Mouse (Mus musculus) spleen, adult 2 months (tissue): Measurements from ENCODE around the gene Gm20388. TPM values are rescaled to one million over a fixed set of nuclear protein-coding genes. Genes with fewer than 3 reads are reported as not detected.

Experiments
- DNase-seq, 2 experiments: peaks; one replicate each; pipeline versions ENCODE4 v3.0.0 to v3.0.0-alpha.2; 2012 to 2021; ENCODE audit warnings: low spot score in 2 of 2, low read depth in 1 of 2
- H3K27ac ChIP-seq: fragments of 200-500 bp; 2 replicates; pipeline ENCODE4 v1.5.1; 2012; ENCODE audit warnings: low read length, inconsistent platforms; ENCODE audit not compliant: insufficient read depth
- H3K27me3 ChIP-seq: fragments of 200-500 bp; 2 replicates; pipeline ENCODE4 v1.6.1; 2012; ENCODE audit warnings: mild to moderate bottlenecking, moderate library complexity, low read length, inconsistent platforms; ENCODE audit not compliant: control insufficient read depth, insufficient read depth
- H3K36me3 ChIP-seq: fragments of 200-500 bp; 2 replicates; pipeline ENCODE4 v1.6.1; 2012; ENCODE audit warnings: mild to moderate bottlenecking, low read length, inconsistent platforms; ENCODE audit not compliant: control insufficient read depth, insufficient read depth
- H3K4me1 ChIP-seq: fragments of 200-500 bp; 2 replicates; pipeline ENCODE4 v1.6.1; 2011; ENCODE audit warnings: inconsistent platforms; ENCODE audit not compliant: control insufficient read depth, insufficient read depth, insufficient read length
- H3K4me3 ChIP-seq: fragments of 200-500 bp; 2 replicates; pipeline ENCODE4 v1.5.1; 2011; ENCODE audit warnings: mild to moderate bottlenecking, inconsistent platforms; ENCODE audit not compliant: insufficient read depth, insufficient read length; ENCODE audit errors: extremely low read depth
- CTCF ChIP-seq: fragments of 200-500 bp; IDR thresholded peaks from 2 replicates; pipeline ENCODE4 v1.5.1; 2011; ENCODE audit warnings: mild to moderate bottlenecking, inconsistent platforms; ENCODE audit not compliant: insufficient read depth, insufficient read length, insufficient replicate concordance; ENCODE audit errors: extremely low read depth
- POLR2A ChIP-seq: fragments of 200-500 bp; IDR thresholded peaks from 2 replicates; pipeline ENCODE4 v1.6.1; 2011; ENCODE audit warnings: low read depth, low read length, inconsistent platforms
- WGBS: fragments of 180-500 bp; shearing (Covaris S2); methylation state at CpG from one replicate; pipeline ENCODE4 v1.1.7; 2018; 5-methylcytosine and 5-hydroxymethylcytosine counted together
- polyA plus RNA-seq: library from polyadenylated mRNA; depleted of rRNA; stranded (reverse); fragments of >200 nt; gene quantifications from 2 replicates; pipeline ENCODE4 v1.2.3, GENCODE M21; 2012

The Gm20388 gene
- polyA plus RNA-seq, 1 experiment, result 26.1 TPM

- no peaks in the 10 kb centered on the region for H3K27me3 ChIP-seq
- no peak for DNase-seq
- no peaks in the 10 kb centered on the region for H3K36me3 ChIP-seq
- H3K4me1 ChIP-seq, result no peaks in the 10 kb centered on the region
- no peak overlapping the region for H3K27ac ChIP-seq
- 69% methylated on average over 1 of the region's 1 CpGs for WGBS
- TF ChIP-seq POLR2A (no peak), CTCF (no peak)
- H3K4me3 ChIP-seq, result no peak overlapping the region
Observed at GRCm38 (mm10) chr8:122251739-122252138, 2341.1 kb downstream of the Gm20388 start.

GRCm38 (mm10) chr8:122252366-122252765 lies 2341.7 kb downstream of the Gm20388 start:
- no peak overlapping the region for H3K4me3 ChIP-seq
- H3K4me1 ChIP-seq, result no peaks in the 10 kb centered on the region
- 69% methylated on average over 5 of the region's 5 CpGs for WGBS
- no peaks in the 10 kb centered on the region for H3K27me3 ChIP-seq
- H3K36me3 ChIP-seq, result no peaks in the 10 kb centered on the region
- no peak overlapping the region for H3K27ac ChIP-seq
- TF ChIP-seq POLR2A (no peak), CTCF (no peak)
- no peak for DNase-seq

GRCm38 (mm10) chr8:122259351-122259750 lies 2348.7 kb downstream of the Gm20388 start:
- WGBS, result 81% methylated on average over 2 of the region's 2 CpGs
- TF ChIP-seq POLR2A (no peak), CTCF (peak; percentile 82; the same call in 1 of the 2 replicates)
- peak in 1 of 2 experiments; percentile 54 for DNase-seq

GRCm38 (mm10) chr8:122260755-122261154 lies 2350.1 kb downstream of the Gm20388 start:
- Histone ChIP-seq H3K36me3 (no peaks in the 10 kb centered on the region), H3K4me3 (no peak overlapping the region), H3K4me1 (no peaks in the 10 kb centered on the region), H3K27ac (no peak overlapping the region), H3K27me3 (no peaks in the 10 kb centered on the region)
- WGBS, result 91% methylated on average over 9 of the region's 9 CpGs
- TF ChIP-seq POLR2A (no peak), CTCF (no peak)
- DNase-seq, result no peak

More at GRCm38 (mm10) chr8:122259351-122259750, 2348.7 kb downstream of the Gm20388 start:
- Histone ChIP-seq H3K36me3 (no peaks in the 10 kb centered on the region), H3K4me1 (no peaks in the 10 kb centered on the region), H3K27me3 (no peaks in the 10 kb centered on the region), H3K27ac (no peak overlapping the region), H3K4me3 (no peak overlapping the region)

GRCm38 (mm10) chr8:122262835-122263234 lies 2352.2 kb downstream of the Gm20388 start:
- H3K27me3 ChIP-seq, result no peaks in the 10 kb centered on the region
- no peak overlapping the region for H3K27ac ChIP-seq
- 70% methylated on average over 16 of the region's 16 CpGs for WGBS
- TF ChIP-seq POLR2A (no peak), CTCF (no peak)
- H3K36me3 ChIP-seq, result no peaks in the 10 kb centered on the region
- DNase-seq, result no peak
- no peak overlapping the region for H3K4me3 ChIP-seq
- H3K4me1 ChIP-seq, result no peaks in the 10 kb centered on the region

- Histone ChIP-seq H3K36me3 (no peaks in the 10 kb centered on the region), H3K27me3 (no peaks in the 10 kb centered on the region), H3K27ac (no peak overlapping the region), H3K4me1 (no peaks in the 10 kb centered on the region), H3K4me3 (no peak overlapping the region)
- no peak for DNase-seq
- TF ChIP-seq POLR2A (no peak), CTCF (no peak)
- 5% methylated on average over 9 of the region's 9 CpGs for WGBS
Observed at GRCm38 (mm10) chr8:122264243-122264642, 2353.6 kb downstream of the Gm20388 start.

- Histone ChIP-seq H3K27me3 (no peaks in the 10 kb centered on the region), H3K36me3 (no peaks in the 10 kb centered on the region), H3K4me1 (no peaks in the 10 kb centered on the region), H3K4me3 (no peak overlapping the region), H3K27ac (no peak overlapping the region)
- DNase-seq, result no peak
- TF ChIP-seq POLR2A (no peak), CTCF (no peak)
- WGBS, result 92% methylated on average over 8 of the region's 8 CpGs
Observed at GRCm38 (mm10) chr8:122265522-122265921, 2354.9 kb downstream of the Gm20388 start.

- 44% methylated on average over 13 of the region's 13 CpGs for WGBS
- TF ChIP-seq CTCF (no peak), POLR2A (no peak)
- Histone ChIP-seq H3K36me3 (no peaks in the 10 kb centered on the region), H3K4me3 (no peak overlapping the region), H3K27ac (no peak overlapping the region), H3K4me1 (no peaks in the 10 kb centered on the region), H3K27me3 (no peaks in the 10 kb centered on the region)
- no peak for DNase-seq
Observed at GRCm38 (mm10) chr8:122266867-122267266, 2356.2 kb downstream of the Gm20388 start.
